Mouse (Mus musculus) spleen, adult 12 weeks (tissue): ENCODE results near the gene Trmt5.

Experiments used
- DNase-seq: peaks from one replicate; pipeline ENCODE4 v3.0.0; 2022; ENCODE audit warnings: low spot score

Trmt5 gene

DNA sequence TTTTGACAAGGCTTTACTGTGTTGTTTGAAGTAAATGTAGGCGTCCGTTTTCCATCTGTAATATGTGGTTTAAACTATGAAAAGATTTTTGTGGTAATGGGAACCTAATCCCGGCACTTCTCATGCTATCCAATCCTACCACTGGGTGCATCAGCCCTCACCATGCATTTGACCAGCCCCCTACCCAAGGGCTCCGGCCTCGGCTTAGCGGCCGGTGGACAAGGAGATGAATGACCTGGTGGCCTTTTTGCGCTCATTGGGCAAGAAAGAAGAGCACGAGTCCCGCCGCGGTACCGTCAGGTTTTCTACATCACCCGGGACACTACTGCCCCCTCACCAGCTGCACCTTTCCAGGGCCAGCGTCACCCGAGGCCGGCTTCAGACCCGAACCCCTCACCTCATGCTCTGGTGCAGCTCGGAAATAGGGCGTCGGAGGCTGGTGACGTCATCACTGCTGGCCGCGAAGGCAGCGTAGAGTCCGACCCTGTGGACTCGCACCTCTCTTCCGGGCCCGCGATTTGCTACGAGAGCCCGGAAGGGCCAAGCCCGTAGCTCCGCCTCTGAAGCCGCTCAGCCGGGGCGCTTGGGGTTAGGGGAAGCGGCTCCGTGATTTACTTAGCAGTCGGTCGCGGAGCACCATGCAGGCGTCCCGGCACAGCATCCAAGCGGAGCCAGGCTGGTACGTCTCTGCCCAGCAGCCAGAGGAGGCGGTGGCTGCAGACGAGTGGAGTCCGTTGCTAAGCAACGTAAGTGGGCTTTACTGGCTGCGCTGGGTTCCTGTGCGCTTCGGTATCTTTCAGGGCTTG, at the start of gene Trmt5, which contains the start of gene Slc38a6:
TSS of gene Trmt5 (minus strand) at position 424 of the 806 bp plus-strand sequence.
TSS of gene Slc38a6 (plus strand) at position 493 of the 806 bp plus-strand sequence.
- DNase-seq: peak; percentile 80

- no peak for DNase-seq
Observed at GRCm38 (mm10) chr12:73334051-73334551, 47.6 kb upstream of the Trmt5 start.

DNA sequence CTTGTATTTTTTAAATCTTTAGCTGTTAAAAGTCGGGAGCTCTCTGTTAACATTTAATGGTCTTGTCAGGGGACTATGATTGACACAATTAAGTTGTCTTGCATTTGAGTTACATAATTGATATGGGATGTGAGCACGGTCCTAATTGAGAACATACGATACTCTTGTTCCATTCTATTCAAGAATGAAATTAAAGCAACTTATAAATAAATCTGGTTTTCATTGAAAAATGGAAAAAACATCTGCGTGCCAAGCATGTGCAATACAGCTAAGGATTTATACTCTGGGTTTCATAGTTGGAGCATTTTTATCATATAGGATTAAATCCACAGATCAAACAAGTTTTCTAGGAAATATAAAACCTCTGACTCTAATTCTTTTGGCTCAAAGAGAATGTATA, 46.2 kb upstream of the Trmt5 start:
- no peak for DNase-seq

GRCm38 (mm10) chr12:73330236-73330635, 43.7 kb upstream of the Trmt5 start:
- DNase-seq: no peak

DNA sequence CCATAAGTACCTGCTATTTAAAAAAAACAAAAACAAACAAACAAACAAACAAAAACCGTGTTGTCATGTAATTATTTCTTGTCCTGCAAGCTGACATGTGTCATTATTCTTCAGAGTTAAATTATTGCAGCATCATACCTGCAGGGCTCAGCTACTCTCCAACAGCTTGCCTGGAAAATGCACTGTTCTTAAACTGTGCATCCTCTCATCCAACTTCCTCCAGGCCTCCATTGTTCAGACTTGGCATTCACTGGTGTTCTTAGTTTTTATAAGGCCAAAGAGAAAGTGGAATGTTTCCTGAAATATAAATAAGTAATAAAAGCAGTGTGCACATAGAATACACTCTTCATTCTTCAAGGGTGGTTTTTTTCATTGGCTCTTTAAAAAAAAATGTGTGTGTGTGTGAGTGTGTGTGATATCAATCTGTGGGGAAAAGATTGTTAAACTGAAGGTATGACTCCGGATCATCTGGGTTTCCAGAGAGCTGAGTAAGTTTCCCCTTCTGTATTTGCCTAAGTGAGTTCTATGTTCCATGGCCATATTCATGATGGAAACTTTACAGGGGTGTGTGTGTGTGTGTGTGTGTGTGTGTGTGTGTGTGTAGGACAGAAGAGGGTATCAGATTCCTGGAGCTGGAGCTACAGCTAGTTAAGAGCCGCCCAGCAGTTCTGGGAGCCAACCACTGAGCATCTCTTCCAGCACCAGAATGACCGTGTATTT, 42.1 kb upstream of the Trmt5 start:
- DNase-seq: no peak

DNA sequence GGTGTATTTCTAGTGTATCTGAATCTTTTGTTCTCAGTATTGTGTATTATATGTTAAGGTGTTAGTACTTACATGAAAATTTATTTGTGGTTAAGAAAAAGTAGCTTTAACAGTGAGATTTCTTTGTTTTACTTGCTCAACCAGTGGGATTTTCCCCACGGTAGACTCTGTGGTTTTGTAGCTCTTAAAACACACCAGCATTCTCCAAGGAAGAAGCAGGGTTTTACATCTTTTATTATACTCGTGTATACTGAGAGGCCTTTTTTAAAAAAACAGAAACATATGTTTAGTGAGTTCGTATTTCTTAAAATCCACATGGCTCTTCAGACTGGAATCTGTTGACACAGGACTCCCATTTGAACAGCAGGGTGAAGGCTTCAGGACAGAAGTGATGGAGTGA, 40.9 kb upstream of the Trmt5 start:
- DNase-seq: no peak

- DNase-seq: no peak
Observed at GRCm38 (mm10) chr12:73325617-73326016, 39.1 kb upstream of the Trmt5 start.

DNA sequence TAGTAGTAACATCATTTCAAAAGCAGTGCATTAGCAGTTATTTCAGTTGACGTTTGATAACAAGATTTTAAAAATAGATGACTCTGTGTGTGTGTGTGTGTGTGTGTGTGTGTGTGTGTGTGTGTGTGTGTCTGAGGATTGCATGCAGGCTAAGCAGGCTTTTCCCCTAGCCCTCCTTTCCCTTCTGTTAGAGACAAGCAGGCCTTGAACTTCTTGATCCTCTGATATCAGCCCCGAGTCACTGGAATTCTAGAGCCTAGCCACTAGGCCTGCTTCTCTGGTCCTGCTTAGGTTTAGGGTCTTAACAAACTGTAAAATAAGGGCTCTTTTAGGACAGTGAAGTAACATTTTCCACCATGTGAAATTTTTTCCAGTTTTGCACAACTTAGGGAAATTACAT, 38.7 kb upstream of the Trmt5 start:
- no peak for DNase-seq

DNA sequence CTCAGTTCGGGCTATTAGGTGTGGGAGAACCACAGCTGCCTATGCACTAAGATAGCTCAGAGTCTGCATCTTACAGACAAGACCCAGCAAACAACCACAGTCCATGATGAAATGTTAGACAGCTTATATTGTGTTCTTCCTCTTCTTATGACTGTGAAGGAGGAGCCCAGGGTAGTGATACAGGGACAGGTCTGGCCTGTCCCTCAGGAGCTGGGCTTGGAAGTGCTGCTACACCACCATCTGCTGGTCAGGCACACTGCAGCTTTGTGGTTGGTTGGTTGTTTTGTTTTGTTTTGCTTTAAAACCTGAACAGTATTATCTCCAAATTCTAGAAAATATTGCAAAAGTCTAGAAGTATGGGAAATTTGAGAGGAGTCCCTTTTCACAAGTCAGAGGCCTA, 38.2 kb upstream of the Trmt5 start:
- no peak for DNase-seq

GRCm38 (mm10) chr12:73324180-73324586, 37.7 kb upstream of the Trmt5 start:
- no peak for DNase-seq

- no peak for DNase-seq
Observed at GRCm38 (mm10) chr12:73317706-73318686, 31.5 kb upstream of the Trmt5 start.

DNA sequence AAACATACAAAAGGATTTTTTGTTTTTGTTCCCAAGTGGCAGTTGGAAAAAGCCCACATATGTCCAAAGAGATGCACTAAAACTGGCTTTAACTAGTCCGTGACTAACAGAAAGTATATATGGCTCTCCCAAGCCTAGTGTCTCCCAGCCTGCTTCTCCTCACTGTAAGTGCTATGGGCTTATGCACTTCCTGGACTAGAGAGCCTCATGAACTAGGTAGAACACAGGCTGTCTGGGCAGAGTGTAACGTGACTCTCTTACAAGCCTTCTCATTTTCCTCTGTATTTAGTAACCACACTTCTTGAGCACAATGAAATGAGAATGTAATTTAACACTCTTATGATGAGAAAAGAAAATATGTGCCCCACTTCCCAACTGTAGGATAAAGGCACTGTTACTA, 22.2 kb upstream of the Trmt5 start:
- DNase-seq: no peak

DNA sequence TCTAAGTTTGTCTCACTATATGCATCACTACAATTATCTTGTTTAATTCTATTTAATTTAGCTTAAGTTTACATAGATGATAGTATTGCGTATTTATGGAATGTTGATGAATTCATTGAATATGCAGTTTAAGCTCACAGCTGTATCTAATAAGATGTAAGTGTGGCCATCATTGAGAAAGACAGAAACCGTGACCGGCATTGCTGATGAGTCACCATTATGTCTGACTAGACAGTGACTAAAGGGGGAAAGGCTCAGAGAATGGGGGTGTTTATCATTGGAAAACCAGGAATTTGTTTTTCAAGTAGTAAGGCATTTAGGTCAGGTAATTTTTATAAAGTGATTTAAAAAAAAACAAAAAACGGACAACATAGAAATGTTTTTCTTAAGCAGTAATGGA, 21.2 kb upstream of the Trmt5 start:
- DNase-seq: no peak

DNA sequence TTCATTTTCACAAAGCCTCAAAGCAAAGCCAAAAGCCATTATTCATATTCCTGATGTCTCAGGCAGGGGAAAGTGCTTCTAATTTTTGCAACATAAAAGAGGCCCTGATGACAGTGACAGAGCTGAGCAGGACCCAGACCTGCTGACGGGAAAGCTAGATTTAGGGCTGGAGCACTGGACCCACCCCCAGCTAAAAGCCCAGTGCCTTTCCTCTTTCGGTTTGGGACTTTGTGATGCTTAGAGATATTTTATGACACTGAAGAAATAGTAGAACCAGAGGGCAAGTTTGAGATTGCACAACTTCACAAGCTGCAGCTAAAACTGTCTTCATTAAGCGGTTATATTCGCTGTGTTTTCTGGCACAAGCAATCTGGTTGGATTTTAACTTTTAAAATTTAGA, 18.1 kb upstream of the Trmt5 start:
- no peak for DNase-seq

- DNase-seq: no peak
Observed at GRCm38 (mm10) chr12:73300531-73300930, 14.0 kb upstream of the Trmt5 start.

GRCm38 (mm10) chr12:73298621-73299020, 12.1 kb upstream of the Trmt5 start:
- no peak for DNase-seq

DNA sequence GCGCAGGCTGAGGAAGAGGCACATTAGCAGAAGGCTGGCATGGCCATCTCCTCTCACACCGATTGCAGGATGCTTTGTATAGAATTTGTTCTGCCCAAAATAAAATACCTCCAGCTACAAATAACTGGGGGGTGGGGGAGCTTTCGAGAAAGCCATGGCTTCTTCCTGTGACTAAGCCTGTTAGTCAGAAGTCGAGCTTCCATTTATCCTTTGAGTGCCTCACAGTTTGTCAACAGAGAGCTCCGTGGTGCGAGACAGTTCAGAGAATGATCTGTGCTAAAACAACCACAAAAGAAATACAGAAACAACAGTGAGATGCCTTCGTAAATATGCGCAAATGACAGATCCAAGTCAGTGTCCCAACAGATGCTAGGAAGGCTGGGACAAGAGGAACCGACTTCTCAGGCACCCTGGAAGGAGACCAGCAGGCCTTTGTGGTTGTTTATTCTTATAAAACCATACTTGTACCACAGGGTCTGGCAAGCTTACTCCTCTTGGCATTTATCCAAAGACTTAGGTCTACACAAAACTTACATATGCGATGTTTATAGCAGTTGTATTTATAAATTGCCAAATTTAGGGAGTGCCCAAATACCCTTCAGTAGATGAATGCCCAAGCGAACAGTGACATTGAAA, 9.1 kb upstream of the Trmt5 start:
- DNase-seq: no peak

DNA sequence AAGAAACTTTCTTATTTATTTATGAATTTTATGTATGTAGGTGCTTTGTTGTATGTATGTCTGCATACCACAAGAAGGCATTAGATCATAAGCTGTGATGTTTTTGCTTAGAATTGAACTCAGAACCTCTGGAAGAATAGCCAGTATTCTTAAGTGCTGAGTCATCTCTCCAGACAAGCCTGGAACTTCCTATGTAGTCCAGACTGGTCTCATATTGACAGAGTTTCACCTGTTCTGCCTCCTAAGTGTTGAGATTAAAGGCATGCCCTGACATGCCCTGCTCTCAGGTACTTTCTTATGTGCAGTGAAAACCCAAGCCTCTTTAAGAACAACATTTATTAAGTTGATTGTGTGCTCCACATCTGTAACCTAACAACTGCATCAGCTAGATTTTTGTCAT, 8.4 kb upstream of the Trmt5 start:
- no peak for DNase-seq

GRCm38 (mm10) chr12:73288626-73289025, 2.1 kb upstream of the Trmt5 start:
- DNase-seq: no peak

DNA sequence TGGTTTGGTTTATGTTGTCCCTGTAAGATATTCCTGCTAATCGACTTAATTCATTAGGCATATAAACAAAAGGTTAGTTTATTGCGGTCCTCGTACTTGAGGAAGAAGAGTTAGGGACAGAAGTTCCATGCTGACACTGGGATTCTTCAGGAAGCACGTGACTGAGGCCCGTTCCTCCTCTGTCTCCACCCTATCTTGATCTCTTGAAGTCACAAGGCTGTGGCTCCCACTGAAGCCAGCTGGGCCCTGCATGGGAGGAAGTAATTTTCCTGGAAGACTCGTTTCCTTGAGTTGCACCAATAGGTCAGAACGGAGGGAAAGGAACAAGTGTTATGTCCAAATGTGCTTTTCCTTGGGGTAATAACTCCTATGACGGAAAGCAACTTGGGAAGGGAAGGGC, 1.1 kb upstream of the Trmt5 start:
- no peak for DNase-seq

DNA sequence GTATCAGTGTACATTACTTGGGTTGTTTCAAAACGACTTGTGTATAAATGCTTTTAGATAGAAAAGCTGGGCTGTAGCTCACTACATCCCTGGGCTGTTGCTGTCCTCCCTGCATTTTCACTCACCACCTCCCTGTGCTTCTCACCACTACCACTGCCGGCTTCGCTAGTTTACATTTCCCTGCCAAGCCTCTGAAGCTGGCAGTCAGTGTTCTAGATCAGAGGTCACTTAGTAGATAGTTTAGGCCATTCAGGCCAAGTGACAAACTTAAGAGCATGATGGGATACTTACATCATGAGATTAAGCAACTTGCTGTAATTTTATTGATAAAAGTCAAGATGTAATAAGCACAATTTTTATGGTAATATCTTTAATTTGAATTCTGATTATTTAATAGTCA, 11.6 kb downstream of the Trmt5 start:
- no peak for DNase-seq

- no peak for DNase-seq
Observed at GRCm38 (mm10) chr12:73269933-73270332, 16.6 kb downstream of the Trmt5 start.
